Mouse (Mus musculus) lung, embryonic 14.5 days (tissue): ENCODE measurements at regions not wholly inside any gene's neighbourhood (a gene's known extent, or its start where the extent isn't known, plus 50 kb on each side); places are given as distances from the start of the nearest gene placed in this dataset.

Source experiments
- ATAC-seq: fragments of 200-750 bp; cut with Nextera tagmentation; 2 replicates; pipeline ENCODE4 v1.8.0; 2017; ENCODE audit warnings: mild to moderate bottlenecking, moderate TSS enrichment, moderate library complexity; ENCODE audit not compliant: insufficient read depth
- DNase-seq: peaks from one replicate; pipeline ENCODE4 v3.0.0-alpha.2; 2015
- H3K27ac ChIP-seq: fragments of 300-500 bp; sonication (generic); 2 replicates; pipeline ENCODE4 v1.5.1; 2014; ENCODE audit warnings: low read depth, mild to moderate bottlenecking, moderate library complexity
- H3K27me3 ChIP-seq: fragments of 300-500 bp; sonication (generic); 2 replicates; pipeline ENCODE4 v1.6.1; 2014; ENCODE audit warnings: low read length, control low read depth; ENCODE audit not compliant: insufficient read depth
- H3K36me3 ChIP-seq: fragments of 300-500 bp; sonication (generic); 2 replicates; pipeline ENCODE4 v1.6.1; 2014; ENCODE audit warnings: control low read depth; ENCODE audit not compliant: insufficient read depth
- H3K4me1 ChIP-seq: fragments of 300-500 bp; sonication (generic); 2 replicates; pipeline ENCODE4 v1.6.1; 2014; ENCODE audit warnings: antibody characterized with exemption, control low read depth; ENCODE audit not compliant: insufficient read depth
- H3K4me2 ChIP-seq: fragments of 300-500 bp; sonication (generic); 2 replicates; pipeline ENCODE4 v1.6.1; 2014; ENCODE audit warnings: mild to moderate bottlenecking
- H3K4me3 ChIP-seq: fragments of 300-500 bp; sonication (generic); 2 replicates; pipeline ENCODE4 v1.5.1; 2014; ENCODE audit warnings: low read depth, low read length
- H3K9ac ChIP-seq: fragments of 300-500 bp; sonication (generic); 2 replicates; pipeline ENCODE4 v1.6.1; 2014
- H3K9me3 ChIP-seq: fragments of 300-500 bp; sonication (generic); 2 replicates; pipeline ENCODE4 v1.6.1; 2016; ENCODE audit warnings: low read depth, low read length, control low read depth
- CTCF ChIP-seq: IDR thresholded peaks from 2 replicates; pipeline ENCODE4 v1.5.1; 2016; ENCODE audit warnings: antibody characterized with exemption, low read depth
- WGBS: fragments of 180-500 bp; shearing (Covaris S2); extraction: QIAGEN DNeasy Blood & Tissue Kit; methylation state at CpG from one replicate; pipeline ENCODE4 v1.1.7; 2014; 5-methylcytosine and 5-hydroxymethylcytosine counted together

DNA sequence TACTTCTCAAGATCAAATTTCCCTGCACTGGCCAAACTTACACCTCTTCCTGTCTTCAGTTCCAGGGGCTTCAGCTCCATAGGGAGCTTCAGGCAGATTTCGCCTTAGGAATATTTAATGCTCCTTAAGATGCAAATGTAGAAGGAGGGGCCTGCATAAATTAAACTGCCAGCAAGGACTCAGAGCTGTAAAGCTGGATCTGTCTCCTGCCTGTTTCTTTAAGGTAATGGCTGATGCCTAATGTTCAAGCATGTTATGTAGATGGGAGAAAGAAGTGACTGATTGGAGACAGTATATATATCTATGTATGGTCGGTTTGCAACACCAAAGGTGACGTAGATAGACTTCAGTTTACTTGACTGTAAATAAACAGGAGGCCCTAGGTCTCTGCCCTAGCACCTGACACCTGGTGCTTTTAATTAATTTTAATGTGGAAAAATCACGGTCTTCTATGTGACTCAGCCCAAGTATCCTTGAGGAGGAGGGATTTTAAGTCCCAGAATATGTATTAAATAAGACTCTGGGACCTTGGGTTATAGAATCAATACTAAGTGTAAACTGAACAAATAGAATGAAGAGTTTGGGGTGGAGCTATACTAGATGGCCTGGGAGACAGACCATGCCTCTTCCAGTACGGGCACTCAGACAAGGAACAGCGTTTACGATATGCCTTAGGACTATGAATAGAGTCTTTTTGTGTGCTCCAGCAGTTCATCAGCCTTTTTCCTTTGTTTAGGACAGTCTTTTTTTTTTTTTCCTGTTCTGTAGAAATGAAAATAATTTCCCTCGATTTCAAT lies 651.7 kb upstream of the Lmcd1 start:
- no peak overlapping the region for H3K4me2 ChIP-seq
- H3K36me3 ChIP-seq: no peaks in the 10 kb centered on the region
- DNase-seq: no peak
- H3K9ac ChIP-seq: no peak overlapping the region
- no peak overlapping the region for H3K27ac ChIP-seq
- ATAC-seq: no peak
- no peak for TF ChIP-seq CTCF
- no peak overlapping the region for H3K4me3 ChIP-seq
- WGBS: 52% methylated on average over 8 of the region's 8 CpGs
- no peaks in the 10 kb centered on the region for H3K9me3 ChIP-seq
- H3K27me3 ChIP-seq: no peaks in the 10 kb centered on the region
- H3K4me1 ChIP-seq: no peaks in the 10 kb centered on the region

DNA sequence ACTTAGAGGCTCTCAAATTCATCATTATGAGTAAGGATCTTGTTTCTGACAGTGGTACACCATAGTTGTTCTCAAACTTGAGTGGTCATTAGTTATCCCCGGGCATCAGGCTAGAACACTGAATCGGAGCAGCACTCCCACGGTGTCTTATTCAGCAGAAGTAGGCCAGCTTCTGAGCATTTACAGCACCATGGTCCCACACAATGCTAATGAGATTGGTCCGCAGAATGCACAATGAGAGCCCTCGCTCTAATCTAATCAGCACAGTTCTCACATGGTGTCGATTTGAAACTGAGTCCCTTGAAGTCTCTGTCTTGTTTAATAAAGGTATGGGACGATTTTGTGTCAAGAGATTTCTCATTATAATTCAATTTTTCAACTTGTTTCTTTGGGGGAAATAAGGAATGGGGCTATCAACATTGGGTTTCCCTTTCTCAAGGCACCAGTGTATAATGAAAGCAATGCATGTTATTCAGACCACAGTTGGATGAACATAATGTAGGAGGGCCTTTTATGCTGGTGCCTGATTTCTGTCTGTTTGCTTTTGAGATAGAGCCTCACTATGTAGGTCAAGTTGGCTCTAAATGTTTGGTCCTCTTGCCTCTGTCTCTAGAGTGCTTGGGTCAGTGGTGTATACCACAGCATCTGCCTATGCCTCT lies 650.9 kb upstream of the Lmcd1 start:
- H3K27ac ChIP-seq: no peak overlapping the region
- no peaks in the 10 kb centered on the region for H3K27me3 ChIP-seq
- DNase-seq: no peak
- 76% methylated on average over 7 of the region's 7 CpGs for WGBS
- no peak for ATAC-seq
- H3K9ac ChIP-seq: no peak overlapping the region
- no peaks in the 10 kb centered on the region for H3K36me3 ChIP-seq
- H3K4me2 ChIP-seq: no peak overlapping the region
- no peaks in the 10 kb centered on the region for H3K4me1 ChIP-seq
- no peaks in the 10 kb centered on the region for H3K9me3 ChIP-seq
- H3K4me3 ChIP-seq: no peak overlapping the region
- no peak for TF ChIP-seq CTCF

DNA sequence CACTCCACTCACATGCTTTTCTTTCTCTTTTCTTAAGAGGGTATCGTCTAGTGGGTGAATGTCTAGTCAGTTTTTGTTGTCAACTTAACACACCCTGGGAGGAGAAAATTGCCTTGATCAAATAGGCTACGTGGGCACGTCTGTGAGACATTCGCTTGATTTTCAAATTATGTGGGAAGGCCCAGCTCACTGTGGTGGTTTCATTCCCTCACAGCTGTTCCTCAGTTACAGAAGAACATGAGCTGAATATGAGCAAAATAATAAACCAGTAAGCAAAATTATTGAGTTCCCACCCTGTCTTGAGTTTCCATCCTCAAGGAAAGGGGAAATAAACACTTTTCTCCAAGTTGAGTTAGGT lies 650.4 kb upstream of the Lmcd1 start:
- H3K36me3 ChIP-seq: no peaks in the 10 kb centered on the region
- no peak overlapping the region for H3K4me3 ChIP-seq
- no peaks in the 10 kb centered on the region for H3K27me3 ChIP-seq
- H3K9me3 ChIP-seq: no peaks in the 10 kb centered on the region
- H3K4me1 ChIP-seq: no peaks in the 10 kb centered on the region
- H3K27ac ChIP-seq: no peak overlapping the region
- H3K4me2 ChIP-seq: no peak overlapping the region
- no peak overlapping the region for H3K9ac ChIP-seq
- DNase-seq: no peak
- no peak for TF ChIP-seq CTCF
- 89% methylated on average over 4 of the region's 4 CpGs for WGBS
- ATAC-seq: no peak

DNA sequence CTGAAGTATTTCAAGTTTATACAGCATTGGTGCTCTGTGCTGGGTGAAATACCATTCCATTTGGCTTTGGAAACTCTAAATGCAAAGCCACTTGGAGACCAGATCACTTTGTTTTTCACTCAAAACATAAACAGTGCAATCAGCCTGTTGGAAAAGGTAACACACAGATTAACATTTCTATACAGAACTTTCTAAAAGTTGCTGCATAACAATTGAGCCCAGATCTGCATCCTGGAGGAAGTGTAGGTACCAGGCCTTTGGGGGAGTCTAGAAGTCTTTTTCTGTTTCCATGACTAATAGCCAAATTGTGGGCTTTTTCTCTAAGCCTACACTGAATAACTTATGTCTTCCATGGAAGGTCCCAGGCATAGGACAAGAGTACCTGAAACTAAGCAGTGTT lies 648.1 kb upstream of the Lmcd1 start:
- H3K27me3 ChIP-seq: no peaks in the 10 kb centered on the region
- no peak for DNase-seq
- no peak overlapping the region for H3K27ac ChIP-seq
- no peak overlapping the region for H3K4me3 ChIP-seq
- H3K36me3 ChIP-seq: no peaks in the 10 kb centered on the region
- no peak for TF ChIP-seq CTCF
- no peaks in the 10 kb centered on the region for H3K9me3 ChIP-seq
- no peak for ATAC-seq
- no peak overlapping the region for H3K9ac ChIP-seq
- H3K4me1 ChIP-seq: no peaks in the 10 kb centered on the region
- no peak overlapping the region for H3K4me2 ChIP-seq

DNA sequence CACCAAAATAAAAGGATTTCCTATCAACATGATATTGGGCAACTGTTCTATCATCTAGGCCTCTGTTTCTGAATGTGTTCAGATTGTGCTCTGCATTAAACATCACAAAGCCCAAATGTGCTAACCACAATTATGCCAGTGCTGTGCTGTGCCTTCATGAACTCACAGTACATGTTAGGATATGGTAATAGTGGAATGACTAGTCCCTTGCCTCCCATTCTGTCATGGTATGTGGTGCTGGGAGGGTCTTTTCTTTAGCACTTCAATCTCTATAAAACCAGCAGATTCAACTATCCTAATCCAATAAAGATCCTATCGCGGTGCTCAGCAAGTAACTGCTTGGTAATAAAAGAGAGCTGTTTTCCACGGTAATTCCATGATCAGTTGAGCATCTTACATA lies 620.8 kb upstream of the Lmcd1 start:
- H3K9ac ChIP-seq: no peak overlapping the region
- no peak overlapping the region for H3K4me2 ChIP-seq
- H3K9me3 ChIP-seq: no peaks in the 10 kb centered on the region
- DNase-seq (no peak), ATAC-seq (no peak)
- no peak overlapping the region for H3K4me3 ChIP-seq
- no peaks in the 10 kb centered on the region for H3K27me3 ChIP-seq
- no peaks in the 10 kb centered on the region for H3K36me3 ChIP-seq
- TF ChIP-seq CTCF: no peak
- no peaks in the 10 kb centered on the region for H3K4me1 ChIP-seq
- WGBS: 95% methylated on average over 3 of the region's 3 CpGs
- H3K27ac ChIP-seq: no peak overlapping the region

DNA sequence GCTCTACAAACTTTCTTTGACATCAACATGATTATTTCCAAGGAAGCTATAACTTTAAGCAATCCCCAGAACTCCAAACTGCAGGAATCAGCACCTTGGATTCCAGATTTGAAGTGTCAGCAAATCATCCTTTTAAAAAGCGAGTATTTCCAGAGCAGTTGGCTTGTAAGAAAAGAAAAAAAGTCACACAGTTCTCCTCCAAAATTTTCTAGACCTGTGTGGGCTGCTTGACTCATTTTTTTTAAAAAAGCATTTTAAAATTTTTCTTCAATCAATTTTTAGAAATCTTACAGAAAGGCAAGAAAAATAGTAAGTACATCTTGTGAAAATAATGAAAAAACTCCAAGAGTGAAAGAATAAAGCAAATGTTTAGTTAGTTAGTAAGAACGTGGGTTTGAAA lies 613.6 kb upstream of the Lmcd1 start:
- H3K9me3 ChIP-seq: no peaks in the 10 kb centered on the region
- no peak overlapping the region for H3K9ac ChIP-seq
- no peak overlapping the region for H3K27ac ChIP-seq
- no peaks in the 10 kb centered on the region for H3K36me3 ChIP-seq
- TF ChIP-seq CTCF: no peak
- 43% methylated on average over 2 of the region's 2 CpGs for WGBS
- no peak overlapping the region for H3K4me3 ChIP-seq
- no peak for ATAC-seq
- no peaks in the 10 kb centered on the region for H3K27me3 ChIP-seq
- DNase-seq: no peak
- no peak overlapping the region for H3K4me2 ChIP-seq
- H3K4me1 ChIP-seq: no peaks in the 10 kb centered on the region

DNA sequence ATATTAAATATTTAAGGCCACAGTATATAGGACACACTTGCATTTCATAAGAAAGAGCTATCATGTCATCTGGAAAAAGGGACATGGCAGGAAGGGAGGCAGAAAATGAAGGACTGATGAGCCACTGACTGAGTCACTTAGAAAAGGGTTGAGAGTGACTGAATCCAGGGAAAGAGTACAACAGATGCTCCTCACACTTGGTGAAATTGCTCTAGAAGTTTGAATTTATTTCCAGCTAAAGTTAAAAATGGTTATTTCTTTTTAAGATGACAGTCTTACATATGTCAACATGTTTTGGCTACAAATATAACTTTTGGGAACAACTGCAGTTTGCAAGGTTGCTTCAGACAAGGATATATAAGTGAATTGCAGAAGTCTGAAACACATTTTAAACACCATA lies 609.0 kb upstream of the Lmcd1 start:
- H3K27ac ChIP-seq: no peak overlapping the region
- DNase-seq: no peak
- no peaks in the 10 kb centered on the region for H3K27me3 ChIP-seq
- no peaks in the 10 kb centered on the region for H3K36me3 ChIP-seq
- H3K9ac ChIP-seq: no peak overlapping the region
- no peak for TF ChIP-seq CTCF
- H3K4me3 ChIP-seq: no peak overlapping the region
- no peaks in the 10 kb centered on the region for H3K9me3 ChIP-seq
- no peaks in the 10 kb centered on the region for H3K4me1 ChIP-seq
- H3K4me2 ChIP-seq: no peak overlapping the region
- ATAC-seq: no peak
